Mouse (Mus musculus): ENCODE results near the gene Morn3.

- no peak for TF ChIP-seq CHD2 (IDR thresholded peaks at IDR 0.05; ENCODE audit: low read depth, low read length)
- no peak for TF ChIP-seq HCFC1 (IDR thresholded peaks at IDR 0.05; ENCODE audit: borderline replicate concordance, insufficient read depth, low read length)
Measured at GRCm38 (mm10) chr5:123013599-123014315, 33.1 kb downstream of the Morn3 start.

Measured in ES-E14 (cell line).